Mouse (Mus musculus): ENCODE data around the gene Olfr463. TPM values are rescaled to one million over a fixed set of nuclear protein-coding genes. Genes with fewer than 3 reads are reported as not detected.

The Olfr463 gene
- not detected in 2 replicates for polyA plus RNA-seq (2012; ENCODE audit: insufficient read depth, low replicate concordance)

- Histone ChIP-seq H3K4me3 (replicated peaks) (no peak within 1 kb of the TSS), H3K4me1 (no peaks in the 10 kb centered on the region), H3K36me3 (replicated peaks; ENCODE audit: low read length) (no peaks in the 10 kb centered on the region), H3K27me3 (replicated peaks) (peaks cover 35% of the 10 kb centered on the region), H3K9me3 (no peaks in the 10 kb centered on the region)
- TF ChIP-seq FLI1 (IDR thresholded peaks at IDR 0.05; ENCODE audit: low read length) (no peak), GATA1 (IDR thresholded peaks at IDR 0.05; ENCODE audit: borderline replicate concordance, low read length) (no peak)
Measured at GRCm38 (mm10) chr11:87897287-87897686, at the start of gene Olfr463. Gene Olfr463 (minus strand): TSS chr11:87897387.

DNA sequence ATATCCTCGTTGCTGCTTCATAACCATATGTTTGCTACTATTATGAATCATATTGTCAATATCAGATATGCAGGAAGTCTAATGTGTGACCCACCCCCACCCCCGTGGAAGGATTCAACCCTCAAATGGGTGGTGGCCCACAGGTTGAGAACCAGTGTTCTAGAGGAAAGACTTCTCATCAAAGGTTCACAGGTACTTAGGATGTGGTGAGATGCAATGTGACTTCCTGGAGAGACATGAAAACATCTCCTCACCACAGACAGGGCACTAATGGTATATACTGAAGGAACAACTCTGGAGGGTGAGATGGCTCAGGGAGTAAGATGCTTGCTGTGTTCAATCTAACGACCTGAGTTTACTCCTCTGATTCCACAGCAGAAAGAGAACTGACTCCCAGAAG lies 38.3 kb upstream of the Olfr463 start:
- no peak overlapping the region for H3K4me3 ChIP-seq (replicated peaks)
- peaks cover 19% of the 10 kb centered on the region for H3K9me3 ChIP-seq
- H3K27me3 ChIP-seq (replicated peaks) = peaks cover 18% of the 10 kb centered on the region
- TF ChIP-seq FLI1 (IDR thresholded peaks at IDR 0.05; ENCODE audit: low read length) (no peak), GATA1 (IDR thresholded peaks at IDR 0.05; ENCODE audit: borderline replicate concordance, low read length) (no peak)
- no peaks in the 10 kb centered on the region for H3K36me3 ChIP-seq (replicated peaks; ENCODE audit: low read length)
- no peaks in the 10 kb centered on the region for H3K4me1 ChIP-seq

GRCm38 (mm10) chr11:87933731-87934130 lies 36.5 kb upstream of the Olfr463 start:
- no peaks in the 10 kb centered on the region for H3K36me3 ChIP-seq (replicated peaks; ENCODE audit: low read length)
- H3K27me3 ChIP-seq (replicated peaks) = peaks cover 16% of the 10 kb centered on the region
- no peak for TF ChIP-seq GATA1 (IDR thresholded peaks at IDR 0.05; ENCODE audit: borderline replicate concordance, low read length)
- no peak for TF ChIP-seq FLI1 (IDR thresholded peaks at IDR 0.05; ENCODE audit: low read length)
- peaks cover 29% of the 10 kb centered on the region for H3K9me3 ChIP-seq
- H3K4me1 ChIP-seq = no peaks in the 10 kb centered on the region
- H3K4me3 ChIP-seq (replicated peaks) = no peak overlapping the region

DNA sequence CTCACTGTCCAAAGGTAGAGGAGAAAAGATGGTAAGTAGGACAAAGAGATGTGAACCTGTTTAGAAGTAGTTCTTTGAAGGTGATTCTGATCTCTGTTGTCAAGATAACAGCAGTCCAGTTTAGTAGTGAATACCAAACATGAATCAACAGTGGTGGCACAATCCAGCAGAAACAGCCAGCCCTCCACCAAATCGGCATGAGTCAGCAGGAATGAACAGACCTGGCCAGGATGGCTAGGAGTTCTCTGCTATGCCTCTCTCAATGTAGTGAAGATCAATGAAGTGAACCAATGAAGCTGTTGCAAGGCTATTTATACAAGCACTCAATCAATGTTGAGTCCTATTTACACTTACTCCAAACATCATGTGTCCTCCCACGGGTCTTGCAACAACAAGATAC lies 33.2 kb upstream of the Olfr463 start:
- no peak overlapping the region for H3K4me3 ChIP-seq (replicated peaks)
- H3K4me1 ChIP-seq = no peaks in the 10 kb centered on the region
- no peaks in the 10 kb centered on the region for H3K36me3 ChIP-seq (replicated peaks; ENCODE audit: low read length)
- H3K9me3 ChIP-seq = peaks cover 13% of the 10 kb centered on the region
- TF ChIP-seq FLI1 (IDR thresholded peaks at IDR 0.05; ENCODE audit: low read length) (no peak), GATA1 (IDR thresholded peaks at IDR 0.05; ENCODE audit: borderline replicate concordance, low read length) (no peak)
- peaks cover 12% of the 10 kb centered on the region for H3K27me3 ChIP-seq (replicated peaks)

DNA sequence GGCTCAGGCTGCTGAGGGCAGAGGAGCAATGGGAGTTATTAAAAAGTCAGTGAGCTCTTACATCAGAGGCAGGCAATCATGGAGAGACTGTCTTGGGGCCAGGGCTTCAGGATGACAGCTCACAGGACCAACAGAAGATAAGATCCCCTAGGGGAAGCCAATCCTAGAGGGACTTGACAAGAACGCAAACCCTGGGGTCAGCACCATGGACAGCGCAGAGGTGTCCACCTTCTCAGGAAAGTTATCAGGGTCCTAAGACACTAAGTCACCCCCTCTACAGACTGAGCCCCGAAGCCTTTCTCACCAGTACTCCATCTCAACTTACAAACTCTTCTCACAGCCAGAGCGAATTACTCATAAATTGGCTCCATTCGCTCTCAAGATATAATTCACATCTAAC lies 23.8 kb upstream of the Olfr463 start, which contains the start of gene Olfr464:
Olfr464 (minus strand) TSS at position 2 of the 400 bp plus-strand sequence.
- Histone ChIP-seq H3K36me3 (replicated peaks; ENCODE audit: low read length) (no peaks in the 10 kb centered on the region), H3K27me3 (replicated peaks) (peaks cover 8% of the 10 kb centered on the region), H3K9me3 (no peaks in the 10 kb centered on the region), H3K4me3 (replicated peaks) (no peak within 1 kb of the TSS), H3K4me1 (no peaks in the 10 kb centered on the region)
- no peak for TF ChIP-seq FLI1 (IDR thresholded peaks at IDR 0.05; ENCODE audit: low read length)
- no peak for TF ChIP-seq GATA1 (IDR thresholded peaks at IDR 0.05; ENCODE audit: borderline replicate concordance, low read length)

GRCm38 (mm10) chr11:87920301-87920700 lies 23.1 kb upstream of the Olfr463 start:
- Histone ChIP-seq H3K4me1 (no peaks in the 10 kb centered on the region), H3K4me3 (replicated peaks) (no peak overlapping the region), H3K36me3 (replicated peaks; ENCODE audit: low read length) (no peaks in the 10 kb centered on the region), H3K27me3 (replicated peaks) (peaks cover 8% of the 10 kb centered on the region), H3K9me3 (no peaks in the 10 kb centered on the region)
- TF ChIP-seq GATA1 (IDR thresholded peaks at IDR 0.05; ENCODE audit: borderline replicate concordance, low read length) (no peak), FLI1 (IDR thresholded peaks at IDR 0.05; ENCODE audit: low read length) (no peak)

- Histone ChIP-seq H3K4me1 (no peaks in the 10 kb centered on the region), H3K4me3 (replicated peaks) (no peak overlapping the region), H3K27me3 (replicated peaks) (peaks cover 16% of the 10 kb centered on the region), H3K36me3 (replicated peaks; ENCODE audit: low read length) (no peaks in the 10 kb centered on the region), H3K9me3 (no peaks in the 10 kb centered on the region)
- TF ChIP-seq GATA1 (IDR thresholded peaks at IDR 0.05; ENCODE audit: borderline replicate concordance, low read length) (no peak), FLI1 (IDR thresholded peaks at IDR 0.05; ENCODE audit: low read length) (no peak)
Measured at GRCm38 (mm10) chr11:87916005-87916404, 18.8 kb upstream of the Olfr463 start.

DNA sequence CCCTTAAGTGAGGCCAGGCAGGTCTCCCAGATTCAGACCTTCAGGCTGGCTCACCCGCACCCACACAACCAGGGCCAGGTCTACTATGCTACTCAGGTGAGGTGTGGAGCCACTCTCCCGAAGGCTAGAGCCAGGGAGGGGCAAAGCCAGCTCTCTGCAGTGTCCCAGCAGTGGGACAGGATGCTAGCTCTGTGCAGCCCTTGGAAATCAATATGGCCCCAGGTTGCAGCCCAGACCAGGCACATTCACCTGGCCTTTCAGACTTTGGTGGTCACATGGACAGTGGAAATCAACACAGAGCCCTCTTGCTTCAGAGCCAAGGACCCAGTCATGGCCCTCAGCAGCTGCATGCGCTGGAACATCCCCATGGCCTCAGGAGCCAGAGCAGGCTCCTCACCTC lies 7.1 kb upstream of the Olfr463 start:
- no peak for TF ChIP-seq GATA1 (IDR thresholded peaks at IDR 0.05; ENCODE audit: borderline replicate concordance, low read length)

GRCm38 (mm10) chr11:87892168-87892567 lies 5.0 kb downstream of the Olfr463 start, which contains the start of gene Olfr462:
Gene Olfr462 (minus strand): TSS chr11:87892268.
- H3K4me3 ChIP-seq (replicated peaks) = no peak within 1 kb of the TSS
- H3K9me3 ChIP-seq = no peaks in the 10 kb centered on the region
- H3K27me3 ChIP-seq (replicated peaks) = peaks cover 32% of the 10 kb centered on the region
- TF ChIP-seq FLI1 (IDR thresholded peaks at IDR 0.05; ENCODE audit: low read length) (no peak), GATA1 (IDR thresholded peaks at IDR 0.05; ENCODE audit: borderline replicate concordance, low read length) (no peak)
- no peaks in the 10 kb centered on the region for H3K4me1 ChIP-seq
- no peaks in the 10 kb centered on the region for H3K36me3 ChIP-seq (replicated peaks; ENCODE audit: low read length)

More for the DNA sequence above, 7.1 kb upstream of the Olfr463 start:
- Histone ChIP-seq H3K4me3 (replicated peaks) (no peak overlapping the region), H3K9me3 (no peaks in the 10 kb centered on the region; the same call in 1 of the 2 replicates), H3K27me3 (replicated peaks) (peaks cover 18% of the 10 kb centered on the region), H3K4me1 (no peaks in the 10 kb centered on the region), H3K36me3 (replicated peaks; ENCODE audit: low read length) (no peaks in the 10 kb centered on the region)

GRCm38 (mm10) chr11:87884856-87885255 lies 12.3 kb downstream of the Olfr463 start:
- Histone ChIP-seq H3K27me3 (replicated peaks) (peaks cover 50% of the 10 kb centered on the region), H3K36me3 (replicated peaks; ENCODE audit: low read length) (no peaks in the 10 kb centered on the region), H3K9me3 (no peaks in the 10 kb centered on the region), H3K4me3 (replicated peaks) (no peak overlapping the region), H3K4me1 (no peaks in the 10 kb centered on the region; the same call in 1 of the 2 replicates)
- TF ChIP-seq FLI1 (IDR thresholded peaks at IDR 0.05; ENCODE audit: low read length) (no peak), GATA1 (IDR thresholded peaks at IDR 0.05; ENCODE audit: borderline replicate concordance, low read length) (no peak)

DNA sequence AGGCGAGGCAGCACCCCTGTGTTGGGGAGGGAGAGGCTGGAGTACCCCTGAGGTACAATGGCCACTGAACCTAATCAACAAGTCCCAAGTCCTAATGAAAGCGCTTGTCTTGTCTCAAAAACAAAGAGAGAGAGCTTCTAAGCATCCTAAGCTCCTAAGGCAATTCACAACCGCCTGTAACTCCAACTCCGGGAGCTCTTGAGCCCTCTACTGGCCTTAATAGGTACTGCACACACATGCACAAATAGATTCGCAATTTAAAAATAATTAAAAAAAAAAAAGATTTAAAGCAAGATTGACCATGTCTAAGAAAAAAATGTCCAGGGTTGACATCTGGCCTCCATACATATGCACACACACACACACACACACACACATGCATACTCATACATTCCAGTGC lies 13.7 kb downstream of the Olfr463 start:
- Histone ChIP-seq H3K27me3 (replicated peaks) (peaks cover 53% of the 10 kb centered on the region), H3K9me3 (no peaks in the 10 kb centered on the region), H3K4me3 (replicated peaks) (no peak overlapping the region), H3K36me3 (replicated peaks; ENCODE audit: low read length) (no peaks in the 10 kb centered on the region), H3K4me1 (no peaks in the 10 kb centered on the region; the same call in 1 of the 2 replicates)
- TF ChIP-seq FLI1 (IDR thresholded peaks at IDR 0.05; ENCODE audit: low read length) (no peak), GATA1 (IDR thresholded peaks at IDR 0.05; ENCODE audit: borderline replicate concordance, low read length) (no peak)
